Mouse (Mus musculus): ENCODE data around the gene Arhgap4. TPM values are rescaled to one million over a fixed set of nuclear protein-coding genes. Genes with fewer than 3 reads are reported as not detected.

The Arhgap4 gene
- total and polyA plus RNA-seq, 3 experiments = 1.5 to 7.7 (median 1.8) TPM

- Histone ChIP-seq H3K27ac (peak overlapping the region; percentile 74), H3K36me3 (ENCODE audit: control insufficient read depth, insufficient read depth, low read length) (no peaks in the 10 kb centered on the region), H3K79me2 (replicated peaks; ENCODE audit: control insufficient read depth, insufficient read depth, low read length) (no peaks in the 10 kb centered on the region), H3K4me1 (ENCODE audit: control insufficient read depth, insufficient read depth, low read length) (peaks cover 1% of the 10 kb centered on the region; the same call in 1 of the 2 replicates), H3K4me3 (peak overlapping the region; percentile 29), H3K9ac (ENCODE audit: low read depth, low read length) (peak overlapping the region; percentile 49; the same call in 1 of the 2 replicates), H3K27me3 (ENCODE audit: control insufficient read depth, insufficient read depth, low read length) (no peaks in the 10 kb centered on the region)
- intact Hi-C loops (cut with DNase I) = no loop called here
- TF ChIP-seq EP300 (IDR thresholded peaks at IDR 0.05; ENCODE audit: insufficient read depth, low read depth, low read length) (0 out of 2 replicates have a peak, but pooled peaks have one; percentile 65), CTCF (IDR thresholded peaks at IDR 0.05) (peak; percentile 58), POLR2A (IDR thresholded peaks at IDR 0.05; ENCODE audit: insufficient read depth, low read depth, low read length) (peak; percentile 78)
- WGBS = 20% methylated on average over 31 of the region's 31 CpGs
- DNase-seq = peak; percentile 76 to 94
Observed at GRCm38 (mm10) chrX:73914827-73915703, 6.6 kb downstream of the Arhgap4 start.

- intact Hi-C loops (cut with DNase I) = no loop called here
- 71% methylated on average over 2 of the region's 2 CpGs for WGBS
- Histone ChIP-seq H3K36me3 (ENCODE audit: control insufficient read depth, insufficient read depth, low read length) (no peaks in the 10 kb centered on the region), H3K79me2 (replicated peaks; ENCODE audit: control insufficient read depth, insufficient read depth, low read length) (no peaks in the 10 kb centered on the region), H3K4me3 (no peak overlapping the region), H3K27me3 (ENCODE audit: control insufficient read depth, insufficient read depth, low read length) (no peaks in the 10 kb centered on the region), H3K9ac (ENCODE audit: low read depth, low read length) (no peak overlapping the region), H3K27ac (no peak overlapping the region), H3K4me1 (ENCODE audit: control insufficient read depth, insufficient read depth, low read length) (peaks cover 1% of the 10 kb centered on the region; the same call in 1 of the 2 replicates)
- TF ChIP-seq EP300 (IDR thresholded peaks at IDR 0.05; ENCODE audit: insufficient read depth, low read depth, low read length) (no peak), CTCF (IDR thresholded peaks at IDR 0.05) (no peak), POLR2A (IDR thresholded peaks at IDR 0.05; ENCODE audit: insufficient read depth, low read depth, low read length) (no peak)
- peak in 1 of 2 experiments; percentile 41 for DNase-seq
Observed at GRCm38 (mm10) chrX:73911588-73911987, 10.1 kb downstream of the Arhgap4 start.

GRCm38 (mm10) chrX:73911156-73911555 lies 10.5 kb downstream of the Arhgap4 start:
- H3K27ac ChIP-seq = no peak overlapping the region
- H3K79me2 ChIP-seq (replicated peaks; ENCODE audit: control insufficient read depth, insufficient read depth, low read length) = no peaks in the 10 kb centered on the region
- TF ChIP-seq EP300 (IDR thresholded peaks at IDR 0.05; ENCODE audit: insufficient read depth, low read depth, low read length) (no peak), POLR2A (IDR thresholded peaks at IDR 0.05; ENCODE audit: insufficient read depth, low read depth, low read length) (no peak), CTCF (IDR thresholded peaks at IDR 0.05) (no peak)
- no peaks in the 10 kb centered on the region for H3K36me3 ChIP-seq (ENCODE audit: control insufficient read depth, insufficient read depth, low read length)
- intact Hi-C loops (cut with DNase I) = no loop called here
- no peak overlapping the region for H3K4me3 ChIP-seq
- peak in 1 of 2 experiments; percentile 52 for DNase-seq
- H3K4me1 ChIP-seq (ENCODE audit: control insufficient read depth, insufficient read depth, low read length) = peaks cover 1% of the 10 kb centered on the region; the same call in 1 of the 2 replicates
- WGBS = 23% methylated on average over 26 of the region's 26 CpGs
- no peaks in the 10 kb centered on the region for H3K27me3 ChIP-seq (ENCODE audit: control insufficient read depth, insufficient read depth, low read length)
- no peak overlapping the region for H3K9ac ChIP-seq (ENCODE audit: low read depth, low read length)

GRCm38 (mm10) chrX:73910451-73910850 lies 11.2 kb downstream of the Arhgap4 start:
- DNase-seq = no peak
- Histone ChIP-seq H3K4me1 (ENCODE audit: control insufficient read depth, insufficient read depth, low read length) (peaks cover 1% of the 10 kb centered on the region; the same call in 1 of the 2 replicates), H3K4me3 (no peak overlapping the region), H3K9ac (ENCODE audit: low read depth, low read length) (no peak overlapping the region), H3K79me2 (replicated peaks; ENCODE audit: control insufficient read depth, insufficient read depth, low read length) (no peaks in the 10 kb centered on the region), H3K27me3 (ENCODE audit: control insufficient read depth, insufficient read depth, low read length) (no peaks in the 10 kb centered on the region), H3K27ac (no peak overlapping the region), H3K36me3 (ENCODE audit: control insufficient read depth, insufficient read depth, low read length) (no peaks in the 10 kb centered on the region)
- intact Hi-C loops (cut with DNase I) = no loop called here
- TF ChIP-seq CTCF (IDR thresholded peaks at IDR 0.05) (no peak), EP300 (IDR thresholded peaks at IDR 0.05; ENCODE audit: insufficient read depth, low read depth, low read length) (no peak), POLR2A (IDR thresholded peaks at IDR 0.05; ENCODE audit: insufficient read depth, low read depth, low read length) (no peak)

- intact Hi-C loops (cut with DNase I) = no loop called here
- Histone ChIP-seq H3K79me2 (replicated peaks; ENCODE audit: control insufficient read depth, insufficient read depth, low read length) (no peaks in the 10 kb centered on the region), H3K27ac (no peak overlapping the region), H3K27me3 (ENCODE audit: control insufficient read depth, insufficient read depth, low read length) (no peaks in the 10 kb centered on the region), H3K36me3 (ENCODE audit: control insufficient read depth, insufficient read depth, low read length) (no peaks in the 10 kb centered on the region), H3K4me3 (no peak overlapping the region), H3K4me1 (ENCODE audit: control insufficient read depth, insufficient read depth, low read length) (peaks cover 1% of the 10 kb centered on the region; the same call in 1 of the 2 replicates), H3K9ac (ENCODE audit: low read depth, low read length) (no peak overlapping the region)
- whole genome bisulfite sequencing = 82% methylated on average over 1 of the region's 1 CpGs
- no peak for DNase-seq
- TF ChIP-seq POLR2A (IDR thresholded peaks at IDR 0.05; ENCODE audit: insufficient read depth, low read depth, low read length) (no peak), CTCF (IDR thresholded peaks at IDR 0.05) (no peak), EP300 (IDR thresholded peaks at IDR 0.05; ENCODE audit: insufficient read depth, low read depth, low read length) (no peak)
Observed at GRCm38 (mm10) chrX:73910049-73910448, 11.6 kb downstream of the Arhgap4 start.

GRCm38 (mm10) chrX:73897959-73898358 lies 23.7 kb downstream of the Arhgap4 start:
- DNase-seq = no peak
- WGBS = 40% methylated on average over 3 of the region's 3 CpGs
- intact Hi-C loops (cut with DNase I) = no loop called here
- TF ChIP-seq EP300 (IDR thresholded peaks at IDR 0.05; ENCODE audit: insufficient read depth, low read depth, low read length) (no peak), CTCF (IDR thresholded peaks at IDR 0.05) (peak; percentile 36)
- no peak overlapping the region for H3K4me3 ChIP-seq
- no peaks in the 10 kb centered on the region for H3K79me2 ChIP-seq (replicated peaks; ENCODE audit: control insufficient read depth, insufficient read depth, low read length)
- H3K36me3 ChIP-seq (ENCODE audit: control insufficient read depth, insufficient read depth, low read length) = no peaks in the 10 kb centered on the region
- H3K9ac ChIP-seq (ENCODE audit: low read depth, low read length) = no peak overlapping the region
- H3K27me3 ChIP-seq (ENCODE audit: control insufficient read depth, insufficient read depth, low read length) = no peaks in the 10 kb centered on the region
- no peak overlapping the region for H3K27ac ChIP-seq
- H3K4me1 ChIP-seq (ENCODE audit: control insufficient read depth, insufficient read depth, low read length) = no peaks in the 10 kb centered on the region
